Mouse (Mus musculus) cortical plate, adult 2 months (tissue): ENCODE measurements at regions not wholly inside any gene's neighbourhood (a gene's known extent, or its start where the extent isn't known, plus 50 kb on each side); places are given as distances from the start of the nearest gene placed in this dataset.

Experiments used
- H3K27ac ChIP-seq: fragments of 200-500 bp; 2 replicates; pipeline ENCODE4 v1.5.1; 2012; ENCODE audit warnings: low read length, control low read depth, inconsistent platforms; ENCODE audit not compliant: insufficient read depth
- H3K4me1 ChIP-seq: fragments of 200-500 bp; 2 replicates; pipeline ENCODE4 v1.6.1; 2011; ENCODE audit warnings: low read length; ENCODE audit not compliant: control insufficient read depth, insufficient read depth
- H3K4me3 ChIP-seq: fragments of 200-500 bp; 2 replicates; pipeline ENCODE4 v1.5.1; 2011; ENCODE audit warnings: mild to moderate bottlenecking, low read length, control low read depth; ENCODE audit not compliant: insufficient read depth
- CTCF ChIP-seq: fragments of 200-500 bp; IDR thresholded peaks from 2 replicates; pipeline ENCODE4 v1.5.1; 2011; ENCODE audit warnings: mild to moderate bottlenecking, control low read depth, low read length; ENCODE audit not compliant: insufficient read depth; ENCODE audit errors: extremely low read depth
- POLR2A ChIP-seq: fragments of 200-500 bp; IDR thresholded peaks from 2 replicates; pipeline ENCODE4 v1.6.1; 2011; ENCODE audit warnings: mild to moderate bottlenecking, low read length, control low read depth; ENCODE audit not compliant: insufficient read depth; ENCODE audit errors: extremely low read depth

GRCm38 (mm10) chr12:25164724-25165123 is 67.8 kb upstream of the Id2 start:
- TF ChIP-seq POLR2A = no peak
- no peak for TF ChIP-seq CTCF
- H3K27ac ChIP-seq = no peak overlapping the region
- H3K4me3 ChIP-seq = no peak overlapping the region
- no peaks in the 10 kb centered on the region for H3K4me1 ChIP-seq

- no peaks in the 10 kb centered on the region for H3K4me1 ChIP-seq
- H3K4me3 ChIP-seq = no peak overlapping the region
- TF ChIP-seq CTCF (no peak), POLR2A (no peak)
- no peak overlapping the region for H3K27ac ChIP-seq
Observed at GRCm38 (mm10) chr12:25163541-25163940, 66.6 kb upstream of the Id2 start.

GRCm38 (mm10) chr12:25162843-25163242 is 65.9 kb upstream of the Id2 start:
- no peak overlapping the region for H3K4me3 ChIP-seq
- TF ChIP-seq CTCF = no peak

GRCm38 (mm10) chr12:25161939-25162338 is 65.0 kb upstream of the Id2 start:
- no peaks in the 10 kb centered on the region for H3K4me1 ChIP-seq
- no peak overlapping the region for H3K4me3 ChIP-seq
- no peak overlapping the region for H3K27ac ChIP-seq
- TF ChIP-seq POLR2A (no peak), CTCF (no peak)

More at GRCm38 (mm10) chr12:25162843-25163242, 65.9 kb upstream of the Id2 start:
- Histone ChIP-seq H3K4me1 (no peaks in the 10 kb centered on the region), H3K27ac (no peak overlapping the region)

GRCm38 (mm10) chr12:25160990-25161843 is 64.3 kb upstream of the Id2 start:
- TF ChIP-seq POLR2A (no peak), CTCF (no peak)
- no peaks in the 10 kb centered on the region for H3K4me1 ChIP-seq
- no peak overlapping the region for H3K27ac ChIP-seq
- H3K4me3 ChIP-seq = no peak overlapping the region

- TF ChIP-seq CTCF (no peak), POLR2A (no peak)
- Histone ChIP-seq H3K4me1 (no peaks in the 10 kb centered on the region), H3K4me3 (no peak overlapping the region), H3K27ac (no peak overlapping the region)
Observed at GRCm38 (mm10) chr12:25159091-25159490, 62.2 kb upstream of the Id2 start.

GRCm38 (mm10) chr12:25157238-25157637 is 60.3 kb upstream of the Id2 start:
- Histone ChIP-seq H3K4me1 (no peaks in the 10 kb centered on the region), H3K4me3 (no peak overlapping the region), H3K27ac (no peak overlapping the region)
- TF ChIP-seq POLR2A (no peak), CTCF (no peak)

GRCm38 (mm10) chr12:25155396-25155795 is 58.5 kb upstream of the Id2 start:
- TF ChIP-seq POLR2A (no peak), CTCF (no peak)
- Histone ChIP-seq H3K27ac (no peak overlapping the region), H3K4me3 (no peak overlapping the region), H3K4me1 (no peaks in the 10 kb centered on the region)

- H3K4me3 ChIP-seq = no peak overlapping the region
- H3K27ac ChIP-seq = no peak overlapping the region
- TF ChIP-seq CTCF = no peak
- TF ChIP-seq POLR2A = no peak
- H3K4me1 ChIP-seq = no peaks in the 10 kb centered on the region
Observed at GRCm38 (mm10) chr12:25148099-25148498, 51.2 kb upstream of the Id2 start.
